In the genomic region with DNA sequence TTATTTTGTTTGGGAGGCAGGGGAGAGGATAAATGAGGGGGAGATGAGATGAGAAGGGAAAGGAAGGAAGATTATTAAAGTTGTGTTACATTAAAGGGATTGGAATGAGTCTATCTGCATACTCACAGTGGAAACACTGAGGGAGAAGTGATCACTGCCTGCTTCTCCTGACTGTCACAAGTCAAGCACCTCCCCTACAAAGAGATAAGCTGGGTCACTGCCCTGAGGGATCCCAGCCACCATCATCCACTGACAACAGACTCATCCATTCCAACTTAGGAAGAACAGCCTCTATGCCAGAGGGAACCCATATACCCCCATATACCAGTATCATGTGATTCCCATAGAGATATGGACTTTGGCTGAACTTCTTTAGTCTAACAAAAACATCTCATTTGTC, we compare ENCODE assay signal across 27 mouse cellular contexts.
DNase-seq lines count a peak whose midpoint lies in the region; ATAC-seq lines count a peak whose summit lies in the region.
"Had no signal": no experiment of that assay in that cellular context is flagged by ENCODE, and none has a peak within 500 bp of the region (broad histone marks: within the 10 kb centered on the region; RNA-seq: fewer than 3 reads in every experiment).

No protein-coding gene starts in this region.

- no peak overlapping the region for H3K4me2 ChIP-seq in midbrain, embryonic 16.5 days (ENCODE audit: low read length)
- no peak overlapping the region for H3K4me2 ChIP-seq in liver, embryonic 13.5 days
- H3K4me2 ChIP-seq in liver, embryonic 16.5 days (ENCODE audit: low read depth, low read length), result no peak overlapping the region
- H3K4me2 ChIP-seq: embryonic facial prominence, embryonic 13.5 days; forebrain, embryonic 12.5 days; forebrain, embryonic 15.5 days; heart, embryonic 13.5 days; hindbrain, embryonic 14.5 days had no signal

- no peak overlapping the region for H3K9ac ChIP-seq in midbrain, embryonic 16.5 days (ENCODE audit: low read depth, low read length)
- no peak overlapping the region for H3K9ac ChIP-seq in liver, embryonic 13.5 days
- no peak overlapping the region for H3K9ac ChIP-seq in liver, embryonic 16.5 days (ENCODE audit: low read depth, low read length)
- H3K9ac ChIP-seq: embryonic facial prominence, embryonic 13.5 days; forebrain, embryonic 12.5 days; forebrain, embryonic 15.5 days; heart, embryonic 13.5 days; hindbrain, embryonic 14.5 days had no signal

- peaks cover 23% of the 10 kb centered on the region; the same call in 1 of the 2 replicates for H3K27me3 ChIP-seq in midbrain, embryonic 10.5 days (ENCODE audit: low read depth, poor library complexity, severe bottlenecking)
- H3K27me3 ChIP-seq in midbrain, embryonic 16.5 days (ENCODE audit: control insufficient read depth, insufficient read depth, low read depth, low read length), result no peaks in the 10 kb centered on the region
- no peaks in the 10 kb centered on the region for H3K27me3 ChIP-seq in liver, embryonic 13.5 days
- no peaks in the 10 kb centered on the region for H3K27me3 ChIP-seq in liver, embryonic 16.5 days (ENCODE audit: control insufficient read depth, insufficient read depth, low read depth, low read length)
- H3K27me3 ChIP-seq: embryonic facial prominence, embryonic 13.5 days; forebrain, embryonic 12.5 days; forebrain, embryonic 15.5 days; Patski had no signal

- no peak for ATAC-seq in midbrain, embryonic 16.5 days
- ATAC-seq in liver, embryonic 13.5 days (ENCODE audit: low read depth), result peak; percentile 87
- ATAC-seq in liver, embryonic 16.5 days (ENCODE audit: low read depth), result 0 out of 2 replicates have a peak, but pooled peaks have one; percentile 51
- ATAC-seq: forebrain, embryonic 15.5 days; Patski had no signal

- no peak for DNase-seq in midbrain, embryonic 10.5 days (ENCODE audit: low spot score)
- no peak for DNase-seq in liver, embryonic 13.5 days
- DNase-seq in thymus, postnatal 0 days (ENCODE audit: low spot score), result no peak
- no peak for DNase-seq in layer of hippocampus, postnatal 36 days
- no peak for DNase-seq in right cerebral cortex, postnatal 25 days
- DNase-seq: adrenal gland, postnatal 10 days; adrenal gland, postnatal 36 days; cerebellum, adult 11 months; cerebellum, adult 8-10 months; cerebellum, postnatal 10 days; cerebellum, postnatal 36 days; embryo, embryonic 11 days; gastrocnemius, postnatal 25 days; heart, adult 2 months; heart, postnatal 14 days; heart, postnatal 4 days had no signal

- no peak overlapping the region for H3K4me3 ChIP-seq in midbrain, embryonic 10.5 days
- no peak overlapping the region for H3K4me3 ChIP-seq in midbrain, embryonic 16.5 days (ENCODE audit: low read depth, low read length)
- H3K4me3 ChIP-seq in liver, embryonic 13.5 days (replicated peaks), result no peak overlapping the region
- no peak overlapping the region for H3K4me3 ChIP-seq in liver, embryonic 16.5 days (ENCODE audit: low read depth, low read length)
- H3K4me3 ChIP-seq: embryonic facial prominence, embryonic 10.5 days; embryonic facial prominence, embryonic 13.5 days; erythroblast, embryonic 14.5 days; forebrain, embryonic 12.5 days; forebrain, embryonic 15.5 days; heart, adult 2 months; heart, embryonic 10.5 days; heart, embryonic 13.5 days had no signal

- no peaks in the 10 kb centered on the region for H3K9me3 ChIP-seq in midbrain, embryonic 10.5 days (replicated peaks)
- no peaks in the 10 kb centered on the region for H3K9me3 ChIP-seq in midbrain, embryonic 16.5 days (replicated peaks; ENCODE audit: control insufficient read depth, low read length, poor library complexity, severe bottlenecking)
- H3K9me3 ChIP-seq in liver, embryonic 13.5 days (replicated peaks), result no peaks in the 10 kb centered on the region
- H3K9me3 ChIP-seq in liver, embryonic 16.5 days (replicated peaks; ENCODE audit: control insufficient read depth, low read length), result no peaks in the 10 kb centered on the region
- H3K9me3 ChIP-seq: embryonic facial prominence, embryonic 10.5 days; embryonic facial prominence, embryonic 13.5 days; forebrain, embryonic 12.5 days; forebrain, embryonic 15.5 days; heart, embryonic 10.5 days; heart, embryonic 13.5 days had no signal

- H3K36me3 ChIP-seq in midbrain, embryonic 10.5 days, result no peaks in the 10 kb centered on the region
- H3K36me3 ChIP-seq in midbrain, embryonic 16.5 days (ENCODE audit: control insufficient read depth, insufficient read depth, low read length), result no peaks in the 10 kb centered on the region
- no peaks in the 10 kb centered on the region for H3K36me3 ChIP-seq in liver, embryonic 13.5 days
- no peaks in the 10 kb centered on the region for H3K36me3 ChIP-seq in liver, embryonic 16.5 days (ENCODE audit: control insufficient read depth, insufficient read depth)
- H3K36me3 ChIP-seq: embryonic facial prominence, embryonic 10.5 days; embryonic facial prominence, embryonic 13.5 days; forebrain, embryonic 12.5 days; forebrain, embryonic 15.5 days; heart, embryonic 10.5 days; heart, embryonic 13.5 days had no signal

- peaks cover 8% of the 10 kb centered on the region; the same call in 1 of the 2 replicates for H3K4me1 ChIP-seq in midbrain, embryonic 10.5 days
- no peaks in the 10 kb centered on the region for H3K4me1 ChIP-seq in midbrain, embryonic 16.5 days (ENCODE audit: control insufficient read depth, insufficient read depth, low read length)
- H3K4me1 ChIP-seq in liver, embryonic 13.5 days (replicated peaks), result peaks cover 16% of the 10 kb centered on the region
- peaks cover 4% of the 10 kb centered on the region; the same call in 1 of the 2 replicates for H3K4me1 ChIP-seq in liver, embryonic 16.5 days (ENCODE audit: control insufficient read depth, low read depth, low read length)
- H3K4me1 ChIP-seq: embryonic facial prominence, embryonic 10.5 days; embryonic facial prominence, embryonic 13.5 days; forebrain, embryonic 12.5 days; forebrain, embryonic 15.5 days had no signal

- 0 out of 2 replicates have a peak overlapping the region, but pooled peaks have one; percentile 18 for H3K27ac ChIP-seq in midbrain, embryonic 10.5 days (replicated peaks)
- H3K27ac ChIP-seq in midbrain, embryonic 16.5 days (ENCODE audit: low read length), result no peak overlapping the region
- H3K27ac ChIP-seq in liver, embryonic 13.5 days, result no peak overlapping the region
- no peak overlapping the region for H3K27ac ChIP-seq in liver, embryonic 16.5 days (ENCODE audit: low read length)
- H3K27ac ChIP-seq: embryonic facial prominence, embryonic 10.5 days; embryonic facial prominence, embryonic 13.5 days; forebrain, embryonic 12.5 days; forebrain, embryonic 15.5 days; heart, adult 2 months; heart, embryonic 10.5 days; heart, embryonic 13.5 days; hindbrain, embryonic 14.5 days had no signal
